Mouse (Mus musculus): ENCODE data around the gene Mdk. TPM values are rescaled to one million over a fixed set of nuclear protein-coding genes. Genes with fewer than 3 reads are reported as not detected.
A peak's percentile ranks its signal among the peaks of the same experiment; 100 is the strongest.

Gene Mdk
- total RNA-seq, 1 experiment from 2014 or later: not detected

DNA sequence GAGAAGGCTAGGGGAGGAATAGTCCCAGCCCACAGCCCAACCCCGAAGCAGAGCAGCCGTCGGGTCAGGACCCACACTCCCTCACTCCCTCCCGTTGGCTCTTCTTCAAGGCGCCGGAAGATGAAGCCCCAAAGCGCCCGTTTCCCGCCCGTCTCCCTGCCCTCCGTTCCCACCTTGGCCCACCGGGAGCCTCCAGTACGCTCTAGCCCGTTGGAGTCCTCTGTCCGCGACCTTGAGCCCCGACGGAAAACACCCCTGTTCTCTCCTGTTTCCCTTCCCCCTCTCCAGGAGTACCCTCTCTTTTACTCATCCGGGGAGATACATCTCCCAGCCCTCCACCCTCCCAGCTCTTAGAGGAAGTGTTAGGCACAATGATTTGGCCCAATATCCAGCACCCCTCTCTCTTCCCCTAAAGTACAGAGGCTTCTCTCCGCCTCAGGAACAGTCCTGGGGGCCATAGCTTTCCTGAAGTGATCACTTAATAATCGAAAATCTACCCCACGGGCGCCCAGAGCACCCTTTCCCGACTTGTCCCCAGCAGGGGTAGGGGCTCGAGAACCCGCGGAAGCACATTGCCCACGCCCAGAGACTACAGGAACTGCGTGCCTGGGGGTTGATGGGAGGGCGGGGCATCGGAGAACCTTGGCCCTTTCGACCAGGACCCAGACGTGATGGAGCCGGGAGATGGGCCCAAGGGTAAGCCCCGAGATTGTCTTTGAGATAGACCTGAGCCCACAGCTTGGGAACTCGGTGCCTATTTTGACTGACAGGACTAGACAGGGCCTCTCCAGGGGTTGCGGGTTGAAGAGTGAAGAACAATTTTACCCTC lies 9.3 kb downstream of the Mdk start:
- ATAC-seq (replicated peaks; ENCODE audit: insufficient number of reproducible peaks, low FRiP score, low TSS enrichment, poor library complexity, severe bottlenecking): no peak

- no peak for ATAC-seq (replicated peaks; ENCODE audit: insufficient number of reproducible peaks, low FRiP score, low TSS enrichment, poor library complexity, severe bottlenecking)
Observed at GRCm38 (mm10) chr2:91921790-91922570, 10.1 kb downstream of the Mdk start.

DNA sequence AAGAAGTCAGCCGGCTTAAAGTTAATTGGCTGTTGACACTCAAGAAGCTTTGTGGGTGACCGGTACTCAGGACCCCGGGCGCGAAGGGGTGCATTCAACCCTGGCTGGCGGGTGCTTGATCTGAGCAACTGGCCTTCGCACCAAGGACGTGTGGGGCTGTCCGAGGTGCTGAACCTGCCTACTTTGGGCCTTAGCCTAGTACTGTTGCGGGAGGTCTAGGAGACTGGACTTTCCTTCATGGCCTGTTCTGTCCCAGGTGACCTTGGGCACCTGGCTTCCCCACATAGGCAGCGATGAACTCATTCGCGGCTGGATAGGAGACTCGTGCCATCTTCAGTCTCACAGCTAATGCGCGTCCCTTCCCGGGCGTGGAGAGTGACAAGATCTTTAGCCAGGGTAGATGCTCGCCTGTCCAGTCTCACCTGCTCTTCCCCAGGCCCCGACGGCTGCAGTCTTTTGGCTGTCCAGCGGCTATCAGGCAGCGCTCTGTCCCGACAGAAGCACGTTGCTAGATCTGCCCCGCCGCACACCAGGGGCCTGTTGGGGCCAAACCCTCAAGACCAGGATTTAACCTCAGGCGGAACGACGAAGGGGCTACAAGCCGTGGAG lies 10.8 kb downstream of the Mdk start:
- peak; percentile 21; the same call in 1 of the 2 replicates for ATAC-seq (replicated peaks; ENCODE audit: insufficient number of reproducible peaks, low FRiP score, low TSS enrichment, poor library complexity, severe bottlenecking)

DNA sequence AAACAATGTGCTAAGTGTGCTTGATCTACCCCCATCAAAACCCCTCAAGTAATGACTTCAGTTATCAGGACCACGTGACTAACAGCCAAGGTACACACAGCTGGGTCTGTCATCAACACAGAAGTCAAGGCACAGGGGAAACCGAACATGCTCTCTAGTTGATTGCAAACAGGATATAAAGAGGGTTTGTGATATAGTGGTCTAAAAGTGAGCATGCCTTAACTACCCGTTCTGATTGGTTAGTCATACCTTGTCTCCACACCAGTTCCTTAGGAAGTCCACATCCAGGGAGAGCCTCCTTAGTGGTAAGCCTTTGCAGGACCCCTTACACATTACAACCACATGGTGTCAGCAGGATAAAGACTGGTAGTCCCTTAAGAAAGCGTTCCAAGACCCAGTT lies 12.0 kb downstream of the Mdk start:
- ATAC-seq (replicated peaks; ENCODE audit: insufficient number of reproducible peaks, low FRiP score, low TSS enrichment, poor library complexity, severe bottlenecking): no peak

DNA sequence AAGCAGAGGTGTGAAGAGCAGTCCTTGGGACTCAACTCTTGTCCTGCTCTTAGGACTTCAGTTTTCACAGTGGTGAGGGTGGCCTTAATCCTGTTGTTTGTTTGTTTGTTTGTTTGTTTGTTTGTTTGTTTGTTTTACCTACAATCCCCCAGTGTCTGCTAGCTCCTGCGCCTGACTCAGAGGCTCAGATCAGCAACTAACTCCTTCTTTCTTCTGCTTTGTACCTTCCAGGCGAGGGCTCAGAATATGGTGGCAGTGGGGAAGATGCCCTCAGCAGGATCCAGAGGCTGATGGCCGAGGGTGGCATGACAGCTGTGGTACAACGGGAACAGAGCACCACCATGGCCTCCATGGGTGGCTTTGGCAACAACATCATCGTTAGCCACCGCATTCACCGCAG lies 15.0 kb downstream of the Mdk start:
- no peak for ATAC-seq (replicated peaks; ENCODE audit: insufficient number of reproducible peaks, low FRiP score, low TSS enrichment, poor library complexity, severe bottlenecking)

DNA sequence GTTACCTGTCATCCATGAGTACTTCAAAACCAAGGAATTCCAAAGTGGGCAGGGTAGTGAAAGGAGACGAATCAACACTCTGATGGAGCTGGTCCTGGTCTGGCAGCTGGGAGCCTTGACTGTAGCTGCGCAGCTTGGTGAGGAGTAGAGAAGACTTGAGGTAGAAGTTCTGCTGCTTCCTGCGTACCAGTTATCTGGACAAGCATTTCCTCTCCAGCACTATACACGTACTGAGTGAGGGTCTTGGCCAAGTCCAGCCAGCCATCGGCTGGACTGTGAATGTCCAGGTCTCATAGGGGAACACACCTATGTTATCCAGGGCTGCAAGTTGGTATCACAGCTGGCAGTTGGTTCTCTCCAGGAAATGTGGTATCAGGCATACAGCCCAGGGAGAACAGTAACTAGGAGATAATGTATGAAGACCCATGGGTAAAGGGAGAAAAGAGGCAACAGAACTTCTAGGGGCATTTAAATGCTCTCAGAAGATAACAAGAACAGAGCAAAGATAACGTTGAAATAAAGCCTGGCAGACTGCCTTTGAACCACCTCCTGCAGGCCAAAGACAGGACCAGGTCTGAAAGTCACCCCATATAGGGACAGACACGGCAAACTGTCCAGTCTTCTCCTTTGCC lies 15.6 kb downstream of the Mdk start:
- ATAC-seq (replicated peaks; ENCODE audit: insufficient number of reproducible peaks, low FRiP score, low TSS enrichment, poor library complexity, severe bottlenecking): no peak

DNA sequence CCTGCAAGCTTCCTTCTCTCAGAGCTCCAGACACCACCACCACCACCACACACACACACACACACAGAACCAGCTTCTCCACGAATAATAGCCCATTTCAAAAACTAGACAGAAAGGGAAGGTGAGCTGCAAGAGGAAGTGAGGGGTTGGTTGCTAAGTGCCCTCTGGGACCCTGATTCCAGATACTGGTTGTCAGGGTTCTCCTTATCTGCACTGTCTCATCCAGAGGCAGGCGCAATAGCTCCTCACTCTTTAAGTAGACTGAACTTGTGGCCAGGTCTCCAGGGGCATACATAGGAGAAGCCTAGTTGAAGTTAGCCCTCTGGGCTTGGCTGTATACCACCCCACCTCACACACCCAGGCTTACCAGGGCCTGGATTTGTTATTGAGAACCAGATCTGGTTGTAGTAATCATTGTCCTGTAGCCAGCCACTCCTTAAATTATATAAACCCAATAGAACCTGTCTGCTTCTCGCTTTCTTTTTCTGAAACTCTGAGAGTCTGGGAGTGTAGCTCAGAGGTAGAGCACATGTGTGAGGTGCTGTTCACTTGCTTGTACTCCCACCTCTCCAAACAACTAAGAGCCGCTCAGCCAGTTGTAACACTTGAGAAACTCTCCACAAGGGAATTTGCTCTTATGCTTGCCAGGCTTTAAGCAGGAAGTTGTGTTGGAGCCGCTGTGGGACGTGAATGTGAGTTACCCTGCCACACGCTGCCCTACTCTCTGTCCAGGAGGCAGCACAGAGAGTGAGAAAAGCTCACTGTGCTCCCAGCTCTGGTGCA lies 18.6 kb downstream of the Mdk start:
- ATAC-seq (replicated peaks; ENCODE audit: insufficient number of reproducible peaks, low FRiP score, low TSS enrichment, poor library complexity, severe bottlenecking): no peak

DNA sequence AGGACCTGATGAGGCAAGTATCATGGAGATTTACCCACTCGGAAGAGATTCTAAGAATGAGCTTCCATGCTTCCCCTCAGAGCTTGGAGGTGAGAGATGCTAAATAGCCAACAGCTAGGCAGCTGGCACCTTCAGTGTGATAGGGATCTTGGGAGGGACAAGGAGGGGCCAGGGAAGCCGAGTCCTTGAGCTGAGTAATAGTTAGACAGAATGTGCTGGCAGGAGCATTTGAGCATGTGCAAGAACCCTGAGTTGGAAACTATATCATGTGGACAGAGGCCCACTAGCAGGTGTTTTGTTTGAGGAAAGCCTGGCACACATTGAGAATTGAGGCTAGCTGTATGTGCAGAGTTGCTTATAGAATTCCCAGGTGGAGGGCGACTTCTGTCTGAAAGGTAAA lies 19.5 kb downstream of the Mdk start:
- no peak for ATAC-seq (replicated peaks; ENCODE audit: insufficient number of reproducible peaks, low FRiP score, low TSS enrichment, poor library complexity, severe bottlenecking)

- no peak for ATAC-seq (replicated peaks; ENCODE audit: insufficient number of reproducible peaks, low FRiP score, low TSS enrichment, poor library complexity, severe bottlenecking)
Observed at GRCm38 (mm10) chr2:91906141-91906540, 26.0 kb downstream of the Mdk start.

GRCm38 (mm10) chr2:91904618-91905307 lies 27.3 kb downstream of the Mdk start:
- ATAC-seq (replicated peaks; ENCODE audit: insufficient number of reproducible peaks, low FRiP score, low TSS enrichment, poor library complexity, severe bottlenecking): no peak

DNA sequence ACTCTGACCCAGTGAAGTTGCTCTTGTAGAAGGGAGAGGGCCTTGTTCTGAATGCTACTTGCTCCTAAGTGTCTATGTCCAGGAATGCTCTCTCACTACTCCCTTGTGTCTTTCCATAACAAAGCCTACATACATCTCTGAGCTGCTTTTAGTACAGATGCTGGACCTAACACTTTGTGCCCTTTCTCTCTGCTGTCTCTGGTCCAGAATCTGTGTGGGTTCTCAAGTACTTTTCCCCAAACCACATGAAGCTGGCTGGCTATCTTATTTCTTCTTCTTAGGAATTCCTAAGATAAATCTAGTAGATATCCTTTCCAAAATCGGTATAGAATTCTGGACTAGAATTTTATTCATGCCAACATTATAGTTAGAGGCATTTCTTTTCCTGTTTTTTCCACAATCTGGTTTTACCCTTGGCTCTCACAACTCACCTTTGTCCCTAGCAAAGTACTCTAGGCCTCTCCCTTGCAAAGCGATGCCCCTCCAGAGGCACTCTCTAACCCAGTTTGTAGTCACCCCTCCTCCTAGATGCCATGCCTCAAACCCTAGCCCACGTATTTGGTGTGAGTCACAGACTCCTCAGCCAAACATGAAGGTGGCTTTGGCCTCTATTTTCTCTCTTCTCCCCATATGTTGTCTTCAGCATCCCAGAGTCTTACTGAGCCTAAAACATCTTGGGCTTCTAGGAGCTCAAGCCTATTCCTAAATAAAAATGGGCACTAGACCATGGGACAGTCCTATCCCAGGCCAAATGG lies 28.7 kb downstream of the Mdk start:
- ATAC-seq (replicated peaks; ENCODE audit: insufficient number of reproducible peaks, low FRiP score, low TSS enrichment, poor library complexity, severe bottlenecking): no peak

GRCm38 (mm10) chr2:91902336-91902735 lies 29.8 kb downstream of the Mdk start:
- no peak for ATAC-seq (replicated peaks; ENCODE audit: insufficient number of reproducible peaks, low FRiP score, low TSS enrichment, poor library complexity, severe bottlenecking)

- no peak for ATAC-seq (replicated peaks; ENCODE audit: insufficient number of reproducible peaks, low FRiP score, low TSS enrichment, poor library complexity, severe bottlenecking)
Observed at GRCm38 (mm10) chr2:91900431-91900830, 31.7 kb downstream of the Mdk start.

DNA sequence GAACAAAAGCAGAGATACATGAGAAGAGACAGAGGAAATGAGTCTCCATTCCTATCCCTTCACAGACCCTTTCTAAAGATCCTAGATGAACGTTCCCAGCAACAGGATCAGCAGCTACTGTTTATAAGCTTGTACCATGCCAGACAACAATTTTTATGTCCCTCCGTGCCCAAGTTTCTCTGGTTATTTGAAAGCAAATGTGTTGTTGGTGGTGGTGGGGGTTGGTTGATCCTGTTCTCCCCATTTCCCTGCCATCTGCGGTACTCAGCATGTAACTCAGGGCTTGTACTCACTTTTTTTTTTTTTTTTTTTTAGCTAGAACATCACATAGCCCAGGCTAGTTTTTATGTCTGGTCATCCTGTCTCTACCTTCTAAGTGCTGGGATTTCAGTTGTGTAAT lies 33.0 kb downstream of the Mdk start:
- no peak for ATAC-seq (replicated peaks; ENCODE audit: insufficient number of reproducible peaks, low FRiP score, low TSS enrichment, poor library complexity, severe bottlenecking)

DNA sequence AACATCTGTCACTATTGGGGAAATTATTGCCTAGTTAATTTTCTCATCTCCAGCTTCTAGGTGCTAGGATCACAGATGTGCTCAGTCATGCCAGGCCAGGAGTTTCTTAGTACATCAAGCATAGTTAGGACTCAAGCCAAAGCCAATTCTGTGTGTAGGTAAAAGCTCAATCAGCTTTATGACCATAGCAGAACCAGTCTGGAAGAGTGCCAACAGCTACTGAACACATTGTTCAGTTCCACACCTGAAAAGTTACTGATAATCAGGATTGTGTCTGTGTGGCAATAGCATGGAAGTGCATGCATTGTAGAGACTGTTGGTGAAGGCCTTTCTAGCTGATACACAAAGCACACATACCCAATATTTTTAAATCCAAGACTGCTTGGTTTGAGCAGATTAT lies 34.1 kb downstream of the Mdk start:
- no peak for ATAC-seq (replicated peaks; ENCODE audit: insufficient number of reproducible peaks, low FRiP score, low TSS enrichment, poor library complexity, severe bottlenecking)

DNA sequence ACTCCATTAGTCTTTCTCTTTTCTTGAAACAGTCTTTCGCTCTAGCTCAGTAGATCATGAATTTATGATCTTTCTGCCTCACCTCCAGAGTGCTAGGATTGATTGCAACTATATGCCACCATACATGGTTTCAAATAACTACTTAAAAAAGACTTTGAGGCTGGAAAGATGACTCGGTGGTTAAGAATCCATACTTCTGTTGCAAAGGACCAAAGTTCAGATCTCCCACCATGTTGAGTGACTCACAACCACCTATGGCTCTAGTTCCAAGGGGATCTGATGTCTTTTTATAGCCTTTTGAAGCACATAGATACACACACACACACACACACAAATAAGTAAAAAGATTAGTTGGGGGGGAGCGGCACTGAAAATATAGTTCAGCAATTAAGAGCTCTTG lies 36.7 kb downstream of the Mdk start:
- no peak for ATAC-seq (replicated peaks; ENCODE audit: insufficient number of reproducible peaks, low FRiP score, low TSS enrichment, poor library complexity, severe bottlenecking)

DNA sequence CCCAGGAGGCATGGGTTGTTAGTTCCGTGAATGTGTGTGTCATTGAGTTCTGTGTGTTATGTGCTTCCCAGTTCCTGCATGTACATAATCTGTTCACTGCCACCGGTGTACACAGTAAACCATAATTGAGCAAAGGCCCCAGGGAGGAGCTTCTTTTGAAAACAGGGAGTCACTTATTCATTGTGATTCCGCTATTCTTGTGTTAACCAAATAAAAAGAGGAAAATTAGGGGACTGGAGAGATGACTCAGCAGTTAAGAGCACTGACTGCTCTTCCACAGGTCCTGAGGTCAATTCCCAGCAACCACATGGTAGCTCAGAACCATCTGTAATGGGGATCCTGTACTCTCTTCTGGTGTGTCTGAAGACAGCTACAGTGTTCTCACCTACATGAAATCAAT lies 37.4 kb downstream of the Mdk start:
- no peak for ATAC-seq (replicated peaks; ENCODE audit: insufficient number of reproducible peaks, low FRiP score, low TSS enrichment, poor library complexity, severe bottlenecking)

Data from monocyte, adult 5-6 weeks (primary cell).